Mouse (Mus musculus): ENCODE data around the gene Rbfox3.

GRCm38 (mm10) chr11:118680699-118681098, 230.7 kb downstream of the Rbfox3 start:
- TF ChIP-seq MYOG (IDR thresholded peaks at IDR 0.05; ENCODE audit: control insufficient read depth in 1 of 3, insufficient read depth in 1 of 3, insufficient read length in 2 of 3, low read depth in 2 of 3): no peak
- no peak for TF ChIP-seq POLR2A (IDR thresholded peaks at IDR 0.05; ENCODE audit: insufficient read length, low read depth)
- TF ChIP-seq USF1 (IDR thresholded peaks at IDR 0.05; ENCODE audit: low read depth): no peak
- TF ChIP-seq POLR2AphosphoS2 (IDR thresholded peaks at IDR 0.05; ENCODE audit: insufficient read length, low read depth): no peak
- no peak for TF ChIP-seq TCF12 (IDR thresholded peaks at IDR 0.05; ENCODE audit: insufficient read depth, poor library complexity, severe bottlenecking)
- TF ChIP-seq E2F4 (IDR thresholded peaks at IDR 0.05; ENCODE audit: insufficient read depth): no peak
- TF ChIP-seq CEBPB (IDR thresholded peaks at IDR 0.05; ENCODE audit: insufficient read depth, poor library complexity, severe bottlenecking): no peak
- no peak for TF ChIP-seq MYOD1 (IDR thresholded peaks at IDR 0.05; ENCODE audit: control insufficient read depth in 1 of 3, insufficient read length in 2 of 3, low read depth in 2 of 3)
- TF ChIP-seq MAX (IDR thresholded peaks at IDR 0.05; ENCODE audit: low read depth): no peak
- no peak for TF ChIP-seq TCF3 (IDR thresholded peaks at IDR 0.05; ENCODE audit: insufficient read length, low read depth)
- TF ChIP-seq SRF (IDR thresholded peaks at IDR 0.05; ENCODE audit: control insufficient read depth, insufficient read length, low read depth): no peak

Measured in myocyte (in vitro differentiated cells).